Mouse (Mus musculus) embryonic facial prominence, embryonic 12.5 days (tissue): Measurements from ENCODE around the gene Tmprss7. TPM values are rescaled to one million over a fixed set of nuclear protein-coding genes. Genes with fewer than 3 reads are reported as not detected.

Experiments used
- ATAC-seq: fragments of 200-750 bp; cut with Nextera tagmentation; 2 replicates; pipeline ENCODE4 v1.8.0; 2017; ENCODE audit not compliant: insufficient number of reproducible peaks, insufficient read depth, low FRiP score, low TSS enrichment
- H3K27ac ChIP-seq: fragments of 300-500 bp; sonication (generic); 2 replicates; pipeline ENCODE4 v1.5.1; 2016; ENCODE audit warnings: mild to moderate bottlenecking
- H3K27me3 ChIP-seq: fragments of 300-500 bp; sonication (generic); 2 replicates; pipeline ENCODE4 v1.6.1; 2016; ENCODE audit warnings: mild to moderate bottlenecking, moderate library complexity
- H3K36me3 ChIP-seq: fragments of 300-500 bp; sonication (generic); 2 replicates; pipeline ENCODE4 v1.6.1; 2016; ENCODE audit warnings: mild to moderate bottlenecking
- H3K4me1 ChIP-seq: fragments of 300-500 bp; sonication (generic); 2 replicates; pipeline ENCODE4 v1.6.1; 2016
- H3K4me2 ChIP-seq: fragments of 300-500 bp; sonication (generic); replicated peaks from 2 replicates; pipeline ENCODE4 v1.6.1; 2016; ENCODE audit warnings: mild to moderate bottlenecking, moderate library complexity
- H3K4me3 ChIP-seq: fragments of 300-500 bp; sonication (generic); 2 replicates; pipeline ENCODE4 v1.5.1; 2016; ENCODE audit warnings: mild to moderate bottlenecking
- H3K9ac ChIP-seq: fragments of 300-500 bp; sonication (generic); 2 replicates; pipeline ENCODE4 v1.6.1; 2016; ENCODE audit warnings: mild to moderate bottlenecking, moderate library complexity
- H3K9me3 ChIP-seq: fragments of 300-500 bp; sonication (generic); 2 replicates; pipeline ENCODE4 v1.6.1; 2016; ENCODE audit warnings: mild to moderate bottlenecking, moderate library complexity
- WGBS: fragments of 180-500 bp; shearing (Covaris S2); methylation state at CpG from one replicate; pipeline ENCODE4 v1.1.7; 2016; 5-methylcytosine and 5-hydroxymethylcytosine counted together
- polyA plus RNA-seq: library from polyadenylated mRNA; unstranded; fragments of >200 nt; fragmentation: Nextera tagmentation; extraction: Ambion mirVana; gene quantifications from 2 replicates; pipeline ENCODE4 v1.2.1, GENCODE M21; 2016

Tmprss7 gene
- polyA plus RNA-seq, 1 experiment from 2014 or later: 0.22 TPM

- WGBS: 15% methylated on average over 8 of the region's 8 CpGs
- no peaks in the 10 kb centered on the region for H3K4me1 ChIP-seq
- no peak overlapping the region for H3K4me2 ChIP-seq
- no peak for ATAC-seq
- H3K9me3 ChIP-seq: no peaks in the 10 kb centered on the region
- no peaks in the 10 kb centered on the region for H3K27me3 ChIP-seq
- H3K27ac ChIP-seq: no peak overlapping the region
- H3K36me3 ChIP-seq: no peaks in the 10 kb centered on the region
- no peak overlapping the region for H3K4me3 ChIP-seq
- H3K9ac ChIP-seq: no peak overlapping the region
Observed at GRCm38 (mm10) chr16:45684815-45685214, 8.6 kb downstream of the Tmprss7 start.

DNA sequence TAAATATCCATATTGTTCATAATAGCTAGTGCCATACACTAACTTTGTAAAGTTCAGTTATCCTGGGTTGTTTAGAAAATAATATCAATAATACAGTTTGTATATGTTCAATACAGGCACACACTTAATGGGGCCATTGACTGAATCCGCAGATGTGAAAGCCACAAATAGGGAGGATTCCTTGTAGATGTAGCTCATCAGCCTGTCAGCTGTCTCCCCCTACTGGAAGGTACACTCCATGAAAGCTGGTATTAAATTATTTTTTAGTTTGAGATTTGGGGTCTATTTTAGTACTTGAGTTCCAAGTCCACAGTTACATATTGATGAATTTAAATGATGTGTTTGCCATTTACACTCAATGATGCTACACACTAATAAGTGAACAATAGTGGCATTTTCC is 17.0 kb downstream of the Tmprss7 start:
- Histone ChIP-seq H3K4me3 (no peak overlapping the region), H3K9me3 (no peaks in the 10 kb centered on the region), H3K9ac (no peak overlapping the region), H3K27ac (no peak overlapping the region), H3K4me2 (no peak overlapping the region), H3K4me1 (no peaks in the 10 kb centered on the region), H3K27me3 (no peaks in the 10 kb centered on the region), H3K36me3 (no peaks in the 10 kb centered on the region)
- WGBS: 41% methylated on average over 1 of the region's 1 CpGs
- ATAC-seq: no peak

DNA sequence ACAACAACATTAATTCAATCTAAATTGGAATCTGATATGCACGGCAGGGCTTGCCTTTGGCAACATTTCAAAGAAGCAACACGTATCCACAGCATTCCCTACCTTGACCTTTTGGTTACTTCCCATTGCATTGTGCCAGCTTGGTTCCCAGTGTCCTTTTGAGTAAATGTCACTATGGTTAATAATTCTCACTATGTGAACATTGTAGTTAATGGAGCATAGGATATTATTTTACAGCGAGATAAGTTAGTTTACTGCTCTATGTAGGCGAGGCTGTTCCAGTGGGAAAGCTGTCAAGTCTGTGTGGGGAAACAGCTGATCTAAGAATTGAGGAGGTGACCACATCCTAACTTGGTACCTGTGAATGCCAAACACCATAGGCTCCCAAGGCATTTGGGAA is 23.5 kb downstream of the Tmprss7 start:
- Histone ChIP-seq H3K9ac (no peak overlapping the region), H3K4me1 (no peaks in the 10 kb centered on the region), H3K36me3 (no peaks in the 10 kb centered on the region), H3K27me3 (no peaks in the 10 kb centered on the region), H3K9me3 (no peaks in the 10 kb centered on the region), H3K4me2 (no peak overlapping the region), H3K4me3 (no peak overlapping the region), H3K27ac (no peak overlapping the region)
- 65% methylated on average over 4 of the region's 4 CpGs for WGBS
- no peak for ATAC-seq

DNA sequence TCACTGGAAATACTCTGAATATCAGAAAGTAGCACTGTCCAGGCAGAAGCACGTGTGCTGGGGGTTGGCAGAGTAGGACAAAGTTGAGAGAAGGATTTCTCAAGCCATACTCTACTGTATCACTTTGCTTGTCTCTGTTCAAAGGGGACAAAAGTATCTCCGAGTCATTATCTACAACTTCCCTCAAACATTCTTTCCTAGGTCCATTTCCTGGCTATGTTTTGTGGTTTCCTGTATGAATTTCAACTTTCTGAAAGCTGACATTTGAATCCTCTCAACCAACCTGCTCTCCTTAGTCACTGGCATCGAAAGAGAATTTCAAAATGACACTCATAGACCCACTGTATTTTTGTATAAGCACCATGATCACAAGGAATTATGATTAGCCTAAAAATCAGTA is 25.3 kb downstream of the Tmprss7 start:
- no peak overlapping the region for H3K4me3 ChIP-seq
- H3K27ac ChIP-seq: no peak overlapping the region
- no peak overlapping the region for H3K9ac ChIP-seq
- WGBS: 69% methylated on average over 3 of the region's 3 CpGs
- no peaks in the 10 kb centered on the region for H3K4me1 ChIP-seq
- H3K36me3 ChIP-seq: no peaks in the 10 kb centered on the region
- no peak for ATAC-seq
- no peaks in the 10 kb centered on the region for H3K9me3 ChIP-seq
- no peak overlapping the region for H3K4me2 ChIP-seq
- H3K27me3 ChIP-seq: no peaks in the 10 kb centered on the region

DNA sequence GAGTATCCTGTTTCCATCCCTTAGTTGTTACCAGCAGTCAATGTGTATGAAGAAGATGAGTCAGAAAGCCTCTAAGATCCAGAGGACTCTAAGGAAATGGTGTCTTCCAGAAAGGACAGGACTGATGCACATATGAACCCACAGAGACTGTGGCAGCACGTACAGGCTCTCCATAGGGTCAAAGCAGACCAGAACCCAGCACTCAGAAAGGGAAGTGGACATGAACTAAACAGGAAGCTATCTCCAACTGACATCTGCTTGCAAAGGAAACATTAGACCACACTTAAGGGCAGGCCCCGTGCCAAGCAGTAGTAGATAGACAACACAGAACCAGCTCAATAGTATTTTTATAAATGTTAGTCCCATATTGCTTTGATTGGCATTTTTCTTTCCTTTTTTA is 27.3 kb downstream of the Tmprss7 start:
- Histone ChIP-seq H3K4me3 (no peak overlapping the region), H3K27ac (no peak overlapping the region), H3K27me3 (no peaks in the 10 kb centered on the region), H3K4me1 (no peaks in the 10 kb centered on the region), H3K4me2 (no peak overlapping the region), H3K36me3 (no peaks in the 10 kb centered on the region), H3K9me3 (no peaks in the 10 kb centered on the region), H3K9ac (no peak overlapping the region)
- ATAC-seq: no peak
- WGBS: 76% methylated on average over 2 of the region's 2 CpGs

- Histone ChIP-seq H3K27ac (no peak overlapping the region), H3K4me1 (no peaks in the 10 kb centered on the region), H3K36me3 (no peaks in the 10 kb centered on the region), H3K27me3 (no peaks in the 10 kb centered on the region), H3K9ac (no peak overlapping the region), H3K4me2 (no peak overlapping the region), H3K9me3 (no peaks in the 10 kb centered on the region), H3K4me3 (no peak overlapping the region)
- no peak for ATAC-seq
Observed at GRCm38 (mm10) chr16:45662381-45662780, 31.1 kb downstream of the Tmprss7 start.

- H3K4me2 ChIP-seq: no peak overlapping the region
- H3K27me3 ChIP-seq: 0 out of 2 replicates have a peak, but pooled peaks cover 3% of the 10 kb centered on the region
- 89% methylated on average over 4 of the region's 4 CpGs for WGBS
- H3K27ac ChIP-seq: no peak overlapping the region
- H3K36me3 ChIP-seq: no peaks in the 10 kb centered on the region
- no peak overlapping the region for H3K9ac ChIP-seq
- no peaks in the 10 kb centered on the region for H3K4me1 ChIP-seq
- no peak overlapping the region for H3K4me3 ChIP-seq
- H3K9me3 ChIP-seq: no peaks in the 10 kb centered on the region
- no peak for ATAC-seq
Observed at GRCm38 (mm10) chr16:45659596-45659995, 33.9 kb downstream of the Tmprss7 start.

- Histone ChIP-seq H3K27me3 (peaks cover 15% of the 10 kb centered on the region), H3K4me3 (no peak overlapping the region), H3K4me1 (peaks cover 6% of the 10 kb centered on the region; the same call in 1 of the 2 replicates), H3K9ac (no peak overlapping the region), H3K36me3 (no peaks in the 10 kb centered on the region), H3K27ac (no peak overlapping the region), H3K4me2 (no peak overlapping the region), H3K9me3 (no peaks in the 10 kb centered on the region)
- ATAC-seq: no peak
- 94% methylated on average over 1 of the region's 1 CpGs for WGBS
Observed at GRCm38 (mm10) chr16:45658248-45658647, 35.2 kb downstream of the Tmprss7 start.

GRCm38 (mm10) chr16:45657574-45658159 is 35.8 kb downstream of the Tmprss7 start:
- no peak overlapping the region for H3K4me3 ChIP-seq
- peaks cover 16% of the 10 kb centered on the region for H3K27me3 ChIP-seq
- H3K27ac ChIP-seq: no peak overlapping the region
- ATAC-seq: no peak
- no peak overlapping the region for H3K9ac ChIP-seq
- H3K36me3 ChIP-seq: no peaks in the 10 kb centered on the region
- no peak overlapping the region for H3K4me2 ChIP-seq
- 90% methylated on average over 12 of the region's 12 CpGs for WGBS
- H3K4me1 ChIP-seq: peaks cover 6% of the 10 kb centered on the region; the same call in 1 of the 2 replicates
- no peaks in the 10 kb centered on the region for H3K9me3 ChIP-seq

DNA sequence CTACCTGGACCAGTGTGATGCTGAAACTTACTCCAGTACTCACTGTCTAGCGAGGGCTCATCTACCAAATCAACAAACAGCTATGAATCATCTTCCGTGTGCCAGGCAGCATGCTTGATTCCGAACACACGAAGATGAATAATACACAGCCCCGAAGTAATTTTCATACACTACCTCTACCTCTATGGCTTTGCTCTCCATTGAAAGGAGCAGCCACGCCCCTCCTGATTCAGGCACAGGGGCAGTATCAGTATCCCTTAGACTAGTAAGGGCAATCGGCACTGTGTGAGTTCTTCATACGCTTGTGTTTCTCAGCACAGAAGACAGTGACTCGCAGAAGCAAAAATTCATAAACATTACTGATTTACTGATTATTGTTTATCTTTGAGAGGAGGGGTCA is 39.0 kb downstream of the Tmprss7 start:
- no peak for ATAC-seq
- Histone ChIP-seq H3K9me3 (no peaks in the 10 kb centered on the region), H3K27me3 (peaks cover 16% of the 10 kb centered on the region), H3K27ac (no peak overlapping the region), H3K4me1 (peaks cover 6% of the 10 kb centered on the region; the same call in 1 of the 2 replicates), H3K36me3 (no peaks in the 10 kb centered on the region), H3K4me2 (peak overlapping the region; percentile 56; the same call in 1 of the 2 replicates), H3K9ac (no peak overlapping the region), H3K4me3 (no peak overlapping the region)
- WGBS: 63% methylated on average over 9 of the region's 9 CpGs

DNA sequence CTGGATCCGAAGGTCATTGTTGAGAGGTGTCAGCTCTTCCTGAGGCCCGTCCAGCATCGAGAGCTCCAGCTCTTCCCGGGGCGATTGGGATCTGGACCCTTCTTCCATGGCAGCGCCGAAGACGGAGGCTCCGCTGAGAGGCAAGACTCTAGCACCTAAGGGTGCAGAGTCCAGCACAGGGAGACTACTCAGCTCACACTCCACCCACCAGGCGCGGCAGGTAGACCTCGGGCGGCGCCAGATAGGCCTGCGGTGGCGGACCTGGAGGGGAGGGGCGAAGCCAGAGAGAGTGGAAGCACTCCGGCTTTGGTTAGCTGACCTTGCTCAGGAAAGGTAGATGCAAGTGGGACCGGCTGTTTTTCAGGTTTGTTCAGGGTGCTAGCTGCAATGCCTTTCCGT is 39.5 kb downstream of the Tmprss7 start, which contains the start of gene BC016579:
BC016579 (minus strand) TSS at position 135 of the 399 bp plus-strand sequence.
- Histone ChIP-seq H3K27ac (no peak within 1 kb of the TSS), H3K36me3 (no peaks in the 10 kb centered on the region)
- no peak for ATAC-seq

DNA sequence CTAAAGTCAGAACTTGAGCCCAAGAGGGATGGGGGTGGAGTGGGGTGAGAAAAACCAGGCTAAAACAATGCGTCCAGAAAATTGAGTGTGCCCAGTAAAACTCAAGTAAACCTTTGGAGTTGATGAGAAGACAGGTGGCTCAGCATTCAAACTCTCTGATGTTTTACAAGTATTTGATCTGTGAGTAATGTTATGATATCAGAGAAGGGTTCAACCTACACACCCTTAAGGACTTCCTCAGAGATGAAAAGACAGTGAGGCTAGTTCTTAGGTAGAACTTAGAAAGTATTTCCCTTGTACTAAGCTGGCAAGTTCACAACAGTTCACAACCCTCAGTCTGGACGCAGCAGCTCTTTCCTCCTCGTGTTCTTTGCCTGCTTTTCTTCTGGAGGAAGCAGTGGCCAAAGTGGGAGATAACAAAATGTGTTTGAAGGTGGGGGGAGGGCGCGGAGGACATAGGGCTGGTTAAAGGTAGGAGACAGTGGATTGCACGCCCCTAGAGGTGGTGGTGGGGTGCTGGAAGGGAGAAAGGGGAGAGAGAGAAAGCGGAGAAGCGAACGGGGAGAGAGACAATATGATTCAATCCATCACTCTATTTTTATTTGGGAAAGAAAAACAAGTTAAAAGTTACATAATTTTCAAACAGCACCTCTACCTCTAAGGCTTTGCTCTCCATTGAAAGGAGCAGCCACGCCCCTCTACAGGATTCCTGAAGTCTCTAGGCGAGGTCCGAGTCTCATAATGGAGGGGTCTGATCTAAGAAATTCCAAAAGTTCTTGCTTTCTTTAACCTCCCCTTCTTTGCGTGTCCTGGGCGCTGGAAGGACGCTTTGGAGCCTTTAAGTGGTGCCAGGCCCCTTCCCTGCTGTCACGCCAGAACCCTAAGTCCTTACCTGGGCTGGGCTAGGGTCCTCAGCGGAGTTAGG is 40.2 kb downstream of the Tmprss7 start:
- peaks cover 6% of the 10 kb centered on the region; the same call in 1 of the 2 replicates for H3K4me1 ChIP-seq
- 12% methylated on average over 17 of the region's 17 CpGs for WGBS
- peak overlapping the region; percentile 28 for H3K4me3 ChIP-seq
- ATAC-seq: no peak
- H3K9me3 ChIP-seq: no peaks in the 10 kb centered on the region
- H3K27ac ChIP-seq: no peak overlapping the region
- H3K4me2 ChIP-seq: peak overlapping the region; percentile 56
- no peaks in the 10 kb centered on the region for H3K36me3 ChIP-seq
- peaks cover 16% of the 10 kb centered on the region for H3K27me3 ChIP-seq
- no peak overlapping the region for H3K9ac ChIP-seq

More for the DNA sequence above, 39.5 kb downstream of the Tmprss7 start, which contains the start of gene BC016579:
- no peaks in the 10 kb centered on the region for H3K9me3 ChIP-seq
- peak within 1 kb of the TSS; percentile 56 for H3K4me2 ChIP-seq
- peaks cover 16% of the 10 kb centered on the region for H3K27me3 ChIP-seq
- WGBS: 4% methylated on average over 20 of the region's 20 CpGs
- peaks cover 6% of the 10 kb centered on the region; the same call in 1 of the 2 replicates for H3K4me1 ChIP-seq
- no peak within 1 kb of the TSS for H3K9ac ChIP-seq
- H3K4me3 ChIP-seq: peak within 1 kb of the TSS; percentile 28
